Mouse (Mus musculus) embryo, embryonic 10 days (tissue): ENCODE data around the gene Samt1.
"Not testable (repeated sequence)": the region's sequence is repeated elsewhere in the genome, so short reads cannot be mapped to it uniquely, and the experiment has no call there.

Experiments
- DNase-seq: peaks from one replicate; pipeline ENCODE4 v3.0.0-alpha.2; 2015; ENCODE audit warnings: low spot score

Gene Samt1

GRCm38 (mm10) chrX:154012540-154012939, at the start of gene Samt1:
Samt1 (minus strand) TSS chrX:154012640.
- DNase-seq = not testable (repeated sequence)

- not testable (repeated sequence) for DNase-seq
These were observed 42.5 kb upstream of the Samt1 start, which contains the start of gene Gm10057 for GRCm38 (mm10) chrX:154054939-154055338. Gm10057 (minus strand) TSS chrX:154055039.

- DNase-seq = not testable (repeated sequence)
These were observed 21.3 kb upstream of the Samt1 start, which contains the start of gene 4921511M17Rik for GRCm38 (mm10) chrX:154033727-154034126. 4921511M17Rik (minus strand) TSS chrX:154033827.

- not testable (repeated sequence) for DNase-seq
These were observed 35.5 kb downstream of the Samt1 start for GRCm38 (mm10) chrX:153976914-153977313.

- not testable (repeated sequence) for DNase-seq
These were observed 36.0 kb downstream of the Samt1 start for GRCm38 (mm10) chrX:153976467-153976866.

GRCm38 (mm10) chrX:153974450-153974849, 38.0 kb downstream of the Samt1 start:
- DNase-seq = peak; percentile 11

GRCm38 (mm10) chrX:153952866-153953265, 59.6 kb downstream of the Samt1 start:
- DNase-seq = not testable (repeated sequence)
